Mouse (Mus musculus): ENCODE measurements around the gene Bcdin3d.
"Not testable (repeated sequence)": the region's sequence is repeated elsewhere in the genome, so short reads cannot be mapped to it uniquely, and the experiment has no call there.

The Bcdin3d gene

DNA sequence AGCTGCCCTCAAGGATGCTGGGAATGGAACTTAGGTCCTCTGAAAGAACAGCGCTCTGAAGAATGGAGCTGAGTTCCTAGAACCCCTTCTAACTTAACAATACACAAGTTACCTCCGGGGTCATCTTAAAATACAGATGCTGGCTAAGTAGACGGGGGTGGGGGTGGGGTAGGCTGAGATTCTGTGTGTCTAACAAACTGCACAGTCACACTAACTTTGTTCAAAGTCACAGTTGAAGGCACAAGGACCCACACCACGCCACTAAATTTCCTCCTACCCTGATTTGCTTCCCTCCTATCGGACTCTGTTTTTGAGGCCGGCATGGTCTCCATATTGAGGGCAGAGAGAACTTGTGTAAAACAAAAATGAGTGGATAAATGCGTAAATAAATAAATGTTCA is 1.6 kb downstream of the Bcdin3d start:
- no peak for DNase-seq

DNA sequence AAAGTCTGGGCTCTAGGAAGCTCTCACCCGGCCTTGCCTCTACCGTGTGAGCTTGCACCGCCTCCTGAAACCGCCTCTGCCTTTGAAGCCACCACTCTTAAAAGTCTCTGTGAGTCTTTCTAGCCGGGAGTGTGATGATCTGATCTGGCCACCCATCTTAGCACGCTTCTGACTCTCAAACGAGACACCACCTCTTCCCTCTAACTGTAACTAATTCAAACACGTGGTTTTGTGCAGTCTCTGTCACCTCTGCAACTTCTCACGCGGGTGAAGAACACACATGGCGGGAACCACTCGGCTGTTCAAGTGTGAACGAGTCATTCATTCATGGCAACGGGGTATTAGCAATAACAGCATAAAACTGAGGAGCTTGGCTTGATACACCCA is 2.9 kb downstream of the Bcdin3d start:
- DNase-seq = no peak

DNA sequence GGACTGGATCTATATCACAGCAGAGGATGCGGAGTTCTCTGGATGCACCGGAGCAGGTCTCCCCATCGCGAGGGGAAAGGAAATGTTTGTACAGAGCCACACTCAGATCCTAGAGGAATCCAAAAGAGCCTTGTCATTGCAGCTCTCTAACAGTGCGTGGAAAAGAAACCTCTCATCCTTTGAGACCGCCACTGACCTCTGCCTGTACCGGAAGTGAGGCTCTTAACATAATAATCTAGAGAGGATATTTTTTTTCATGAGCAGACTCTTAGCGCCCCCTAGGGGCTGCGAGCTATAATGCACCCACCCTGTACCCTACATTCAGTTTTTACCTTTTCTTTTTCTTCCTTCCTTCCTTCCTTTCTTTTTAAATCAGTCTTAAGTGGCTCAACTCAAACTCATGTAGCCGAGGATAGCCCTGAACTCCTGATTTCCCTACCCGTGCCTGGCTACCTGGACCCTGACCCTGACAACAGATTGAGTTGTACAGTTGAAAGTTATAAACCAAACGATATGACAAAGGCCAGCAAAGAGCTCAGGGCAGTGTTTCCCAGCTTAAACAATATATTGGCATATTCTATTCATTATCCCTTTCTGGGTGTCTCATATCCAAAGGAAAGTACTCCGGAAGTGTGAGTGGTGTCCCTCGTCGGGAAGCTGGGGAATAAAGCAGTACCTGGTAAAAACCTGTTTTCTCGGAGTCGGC is 3.4 kb downstream of the Bcdin3d start:
- peak; percentile 77 for DNase-seq

DNA sequence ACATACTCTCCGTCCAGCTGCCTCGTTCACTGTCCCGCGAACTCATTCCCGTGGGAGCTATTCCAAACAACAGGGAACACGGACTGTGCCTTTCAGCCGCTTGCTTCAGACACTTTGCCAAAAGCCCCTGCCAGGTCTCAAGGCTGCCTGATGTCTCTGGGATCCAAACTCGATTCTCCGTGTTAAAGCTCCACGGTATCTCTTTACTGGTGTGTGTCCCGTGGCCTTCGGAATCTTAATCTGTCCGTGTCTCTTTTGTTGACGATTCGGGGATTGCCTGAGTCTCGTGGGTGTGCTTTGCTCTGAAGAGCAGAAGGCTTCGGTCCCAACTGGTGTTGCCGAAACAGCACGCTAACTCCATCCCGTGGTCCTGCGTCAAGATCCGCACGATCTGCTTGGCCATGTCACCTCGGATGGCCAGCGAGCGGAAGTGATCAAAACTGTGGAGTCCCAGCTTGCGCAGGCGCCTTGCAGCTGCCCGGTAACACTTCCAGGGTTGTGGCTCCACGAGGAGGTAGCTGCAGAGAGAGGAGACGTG is 4.2 kb downstream of the Bcdin3d start:
- peak; percentile 74 for DNase-seq

DNA sequence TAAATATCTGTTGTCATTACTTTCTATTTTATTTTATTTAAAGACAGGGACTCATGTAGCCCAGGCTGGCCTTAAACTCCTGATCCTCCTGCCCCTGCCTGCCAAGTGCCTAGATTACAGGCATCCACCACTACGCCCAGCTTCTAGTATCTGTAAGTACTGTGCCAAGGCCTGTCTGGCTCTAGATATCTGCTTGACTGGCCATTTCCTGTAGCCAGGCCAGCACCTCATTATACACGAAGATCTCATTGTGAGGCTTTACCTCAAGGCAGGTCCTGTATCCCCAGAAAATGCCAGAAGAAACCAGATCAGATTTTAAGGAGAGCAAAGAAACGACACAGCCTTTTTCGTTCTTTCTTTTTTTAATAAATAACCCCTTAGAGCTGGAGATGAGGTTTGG is 4.8 kb downstream of the Bcdin3d start:
- DNase-seq = no peak

DNA sequence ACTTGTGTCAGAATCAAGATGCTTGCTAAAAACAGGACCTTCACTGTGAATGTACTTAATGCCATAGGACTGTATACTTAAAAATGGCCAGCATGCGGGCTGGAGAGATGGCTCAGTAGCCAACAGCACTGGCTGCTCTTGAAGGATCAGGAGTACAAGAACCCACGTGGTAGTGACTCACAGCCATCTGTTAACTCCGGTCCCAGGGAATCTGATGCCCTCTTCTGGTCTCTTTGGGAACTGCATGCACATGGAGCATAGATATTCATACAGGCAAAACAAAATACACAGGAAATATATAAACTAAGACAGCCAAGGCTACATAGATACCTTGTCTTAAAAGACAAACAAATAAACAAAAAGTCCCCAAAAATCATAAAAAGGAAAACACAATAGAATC is 5.5 kb downstream of the Bcdin3d start:
- peak; percentile 76 for DNase-seq

DNA sequence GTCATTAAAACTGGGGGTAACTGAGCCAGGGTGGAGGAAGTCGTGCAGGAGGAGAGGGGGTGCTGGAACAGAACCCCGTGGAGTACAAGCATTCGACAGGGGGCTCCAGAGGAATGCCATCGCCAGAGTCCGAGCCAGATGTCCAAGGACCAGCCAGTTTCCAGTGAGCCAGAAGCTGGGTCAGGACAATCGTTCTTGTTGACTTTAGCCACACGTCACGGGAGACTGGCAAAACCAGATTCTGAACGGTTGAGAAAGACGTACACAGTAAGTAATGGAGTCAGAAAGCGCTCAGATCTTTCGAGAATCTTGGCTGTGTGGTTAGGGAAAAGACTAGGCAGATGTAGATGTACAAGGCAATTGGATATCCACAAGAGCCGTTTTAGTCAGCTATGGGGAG is 11.3 kb downstream of the Bcdin3d start:
- DNase-seq = no peak

DNA sequence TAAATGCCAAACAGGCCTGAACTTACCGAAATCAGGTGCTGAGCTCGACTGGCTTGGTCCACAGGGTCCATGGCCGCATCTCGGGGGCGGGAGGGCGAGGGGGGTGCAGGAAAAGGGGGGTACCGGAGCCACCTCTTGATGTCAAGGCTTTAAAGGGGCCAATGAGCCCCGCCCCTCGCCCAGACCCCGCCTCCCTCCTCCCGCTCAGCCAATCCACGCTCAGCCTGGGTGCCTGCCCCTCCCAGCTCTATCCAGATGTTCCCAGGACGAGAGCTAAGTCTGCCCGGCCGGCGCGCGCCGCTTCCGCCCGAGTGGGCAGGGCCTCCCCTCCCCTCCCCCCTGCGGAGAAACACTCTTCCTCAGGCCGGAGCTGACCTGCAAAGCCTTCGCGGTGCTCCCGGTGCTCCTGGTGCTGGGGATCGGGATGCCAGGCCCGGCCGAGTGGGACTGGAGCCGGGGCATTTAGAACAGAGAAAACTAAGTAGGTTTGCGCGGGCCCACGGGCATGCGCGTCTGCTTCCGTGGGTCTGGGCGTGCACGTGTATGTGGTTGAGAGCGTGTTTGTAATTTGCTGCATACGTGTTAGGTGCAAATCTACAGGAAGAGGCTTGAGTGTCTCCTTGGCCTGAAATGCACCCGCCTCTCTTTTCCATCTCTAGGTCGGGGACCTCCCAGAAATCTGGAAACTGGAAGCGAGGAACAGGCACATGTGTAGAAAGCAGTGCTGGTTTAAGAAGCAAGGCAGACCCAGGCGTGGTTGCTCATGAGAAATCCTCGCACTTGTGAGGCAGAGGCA is 16.7 kb downstream of the Bcdin3d start, which contains the start of gene Nckap5l:
TSS of gene Nckap5l (minus strand) at position 143 of the 796 bp plus-strand sequence.
- peak; percentile 81 for DNase-seq

DNA sequence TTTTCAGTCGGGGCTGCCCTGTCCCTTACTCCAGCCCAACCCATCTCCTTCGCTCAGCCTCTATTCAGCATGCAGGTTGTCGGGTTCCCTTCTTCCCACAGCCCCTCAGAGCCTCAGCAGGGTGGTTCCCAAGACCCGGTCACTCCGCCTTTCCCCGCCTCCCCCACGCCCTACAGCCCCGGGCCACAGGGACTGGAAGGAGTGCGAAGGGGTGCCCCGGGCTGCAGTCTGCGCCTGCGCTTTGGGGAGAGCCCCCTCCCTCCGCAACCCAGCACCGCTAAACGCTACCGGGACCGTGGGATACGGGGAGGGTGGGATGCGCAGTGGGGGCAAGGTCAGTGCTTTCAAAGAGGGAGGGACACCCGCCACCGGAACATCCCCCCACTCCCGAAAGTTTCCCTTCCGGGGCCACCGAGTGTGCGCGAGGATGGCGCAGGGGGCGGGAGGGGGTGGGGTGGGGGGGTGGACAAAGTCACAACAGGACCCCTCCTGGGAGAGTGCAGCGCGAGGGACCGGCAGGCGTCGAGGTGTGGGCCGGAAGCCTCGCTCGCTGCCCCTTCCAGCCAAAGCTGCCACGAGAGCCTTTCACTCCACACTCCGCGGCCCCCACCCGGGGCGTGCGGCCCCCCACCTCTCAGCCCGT is 17.4 kb downstream of the Bcdin3d start:
- peak; percentile 52 for DNase-seq

DNA sequence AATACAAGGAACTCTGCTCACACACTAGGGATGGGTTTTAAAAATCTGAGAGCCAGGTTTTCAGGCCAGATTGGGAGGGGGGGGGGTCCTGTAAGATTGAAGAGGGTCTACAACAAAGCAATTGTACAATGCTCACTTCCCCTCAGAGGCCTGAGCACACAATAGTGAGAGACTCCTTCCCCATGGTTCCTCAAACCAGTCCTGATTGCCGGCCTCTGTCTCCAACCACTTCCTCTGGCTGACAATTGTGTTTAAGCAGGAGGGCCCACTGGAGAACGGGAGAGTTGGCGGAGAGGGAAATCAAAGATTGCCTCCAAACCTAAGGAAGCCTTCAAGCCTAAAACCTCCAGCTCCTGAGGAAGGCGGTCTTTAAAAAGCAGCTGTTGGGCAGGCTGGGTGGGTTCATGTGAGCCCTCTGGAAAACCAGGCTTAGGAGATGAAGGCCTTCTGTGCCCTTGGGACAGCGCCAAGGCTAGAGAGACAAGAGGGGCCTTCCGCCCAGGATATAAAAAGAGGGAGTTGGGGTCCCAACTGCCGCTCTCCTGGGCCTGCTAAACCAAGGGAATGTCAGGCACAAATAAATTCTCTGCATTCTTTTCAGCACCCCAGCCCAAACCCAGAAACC is 18.1 kb downstream of the Bcdin3d start:
- DNase-seq = no peak

DNA sequence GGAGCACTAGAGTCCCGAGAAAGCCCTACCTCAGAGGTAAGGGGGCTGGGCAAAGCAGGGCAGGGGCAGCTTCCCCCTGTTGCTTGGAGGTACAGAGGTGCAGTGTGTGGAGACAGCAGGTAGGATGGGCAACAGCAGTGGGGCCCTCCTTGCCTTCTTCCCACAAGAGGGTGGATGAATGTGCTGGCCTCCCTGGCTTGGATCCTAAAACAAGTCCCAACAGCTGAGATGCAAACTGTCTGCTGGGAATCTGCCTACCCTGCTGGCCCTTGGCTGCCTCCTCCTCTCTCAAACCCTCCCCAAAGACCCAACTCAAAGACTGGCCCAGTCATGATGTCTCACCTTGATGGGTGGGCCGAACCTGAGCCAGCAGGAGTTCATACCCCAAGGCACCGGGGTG is 19.1 kb downstream of the Bcdin3d start:
- DNase-seq = no peak

DNA sequence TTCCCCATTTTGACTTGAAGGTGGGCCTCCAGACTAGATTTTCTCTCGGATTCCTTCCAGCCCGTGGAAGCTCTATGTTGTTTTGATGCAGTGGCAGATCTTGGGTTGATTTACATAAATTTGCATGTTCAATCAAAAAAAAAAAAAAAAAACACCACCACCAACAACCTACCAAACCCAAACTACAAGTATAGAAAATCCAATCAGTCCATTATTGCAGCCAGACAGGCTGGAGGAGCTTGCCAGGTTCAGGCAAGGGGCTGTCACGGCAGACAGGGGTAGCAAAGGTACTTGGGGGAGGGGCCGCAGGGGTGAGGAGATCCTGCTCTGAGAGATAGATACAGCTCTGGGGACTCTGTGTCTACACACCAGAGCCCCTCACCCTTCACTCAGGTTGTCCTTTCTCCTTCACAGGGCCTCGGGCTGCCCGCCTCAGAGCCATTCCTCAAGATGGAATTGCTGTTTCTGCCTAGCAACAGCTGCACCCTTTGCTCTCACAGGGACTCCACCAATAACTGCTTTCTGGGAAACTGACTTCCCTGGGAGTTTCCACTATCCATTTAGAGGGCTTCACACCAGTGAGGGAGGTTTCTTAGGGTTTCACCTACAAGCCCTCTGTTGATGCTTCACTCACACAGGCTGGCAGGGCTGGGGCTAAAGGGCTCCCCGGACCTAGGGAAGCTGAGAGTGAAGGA is 19.8 kb downstream of the Bcdin3d start:
- DNase-seq = no peak

DNA sequence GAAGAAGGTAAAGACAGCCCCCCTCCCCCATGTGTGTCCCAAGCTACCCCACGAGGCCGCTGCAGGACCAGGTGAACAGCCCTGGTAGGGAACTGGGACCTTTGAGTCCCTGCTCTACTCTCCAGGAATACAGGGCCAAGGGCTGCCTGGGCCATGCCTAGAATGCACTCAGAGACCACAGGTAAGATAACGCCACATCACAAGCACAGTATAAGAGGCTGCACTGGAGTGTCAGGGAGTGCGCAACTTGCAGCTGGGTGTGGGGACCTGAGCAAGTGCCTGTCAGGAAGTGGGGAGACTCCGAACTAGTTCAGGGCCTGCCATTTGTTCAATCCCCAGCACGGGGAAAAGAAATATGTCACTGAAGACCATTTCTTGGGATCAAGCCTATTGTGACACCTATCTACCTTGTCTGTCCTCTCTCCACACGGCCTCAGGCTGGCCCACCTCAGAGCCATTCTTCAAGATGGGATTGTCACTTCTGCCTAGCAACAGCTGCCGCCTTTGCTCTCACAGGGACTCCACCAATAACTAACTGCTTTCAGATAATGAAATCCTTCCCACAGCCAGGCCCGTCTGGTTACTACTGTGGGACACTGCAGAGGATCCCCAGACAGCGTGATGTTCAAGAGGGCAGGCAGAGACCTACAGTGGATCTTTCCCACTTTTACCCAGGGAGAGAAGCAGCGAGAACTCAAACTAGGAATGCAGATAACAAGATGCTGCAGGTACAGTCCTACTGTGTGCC is 21.2 kb downstream of the Bcdin3d start:
- no peak for DNase-seq

DNA sequence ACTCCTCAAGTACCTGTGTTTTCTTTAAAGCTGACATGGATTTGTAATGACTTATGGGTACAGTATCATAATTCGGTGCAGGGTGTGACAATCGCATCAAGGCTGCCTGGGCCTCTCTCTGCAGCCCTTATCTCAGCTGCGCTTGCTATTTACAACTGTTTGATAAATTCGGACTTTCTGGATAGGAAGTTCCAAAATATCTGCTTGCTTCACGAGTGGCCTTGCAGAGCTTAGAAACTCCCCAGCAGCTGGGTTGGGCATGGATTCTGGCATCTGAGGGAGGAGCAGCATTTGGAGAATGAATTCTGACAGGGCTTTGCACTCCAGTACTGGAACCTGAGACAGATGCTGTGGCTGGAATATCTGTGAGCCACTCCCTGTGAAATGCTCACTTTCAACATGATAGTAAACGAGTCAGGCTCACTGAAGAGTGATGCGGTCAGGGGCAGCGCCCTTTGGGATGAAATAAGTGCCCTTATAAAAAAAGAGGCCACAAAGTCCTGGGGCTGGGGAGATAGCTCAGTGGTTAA is 24.7 kb downstream of the Bcdin3d start:
- no peak for DNase-seq

DNA sequence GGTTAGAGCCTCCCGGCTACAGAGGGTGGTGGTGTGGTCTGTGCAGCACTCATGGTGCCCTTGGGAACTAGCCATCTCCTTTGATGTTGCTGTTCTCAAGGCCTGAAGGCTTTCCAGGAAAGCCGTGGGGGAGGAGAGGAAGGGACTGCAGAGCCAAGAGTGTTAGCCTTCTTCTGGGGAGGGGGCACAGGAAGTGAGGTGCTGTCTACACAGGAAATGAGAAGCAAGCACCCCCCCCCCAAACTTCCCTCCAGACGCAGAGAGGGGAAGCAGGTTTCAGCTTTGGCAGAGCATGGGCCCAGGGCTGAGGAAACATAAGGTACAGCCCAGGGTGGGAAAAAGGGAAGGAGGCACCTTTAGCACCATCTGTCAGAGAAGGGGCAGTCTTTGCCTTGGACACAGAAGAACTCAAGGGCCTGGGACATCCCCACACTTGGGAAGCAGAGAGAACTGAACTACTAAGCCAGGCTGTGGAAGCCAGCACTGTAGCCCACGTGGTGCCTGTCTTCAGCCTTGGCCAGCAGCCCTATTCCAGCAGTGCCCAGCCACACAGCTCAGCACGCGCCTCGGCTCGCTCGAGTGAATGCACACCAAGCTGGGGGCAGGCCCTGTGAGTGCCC is 25.3 kb downstream of the Bcdin3d start:
- peak; percentile 50 for DNase-seq

DNA sequence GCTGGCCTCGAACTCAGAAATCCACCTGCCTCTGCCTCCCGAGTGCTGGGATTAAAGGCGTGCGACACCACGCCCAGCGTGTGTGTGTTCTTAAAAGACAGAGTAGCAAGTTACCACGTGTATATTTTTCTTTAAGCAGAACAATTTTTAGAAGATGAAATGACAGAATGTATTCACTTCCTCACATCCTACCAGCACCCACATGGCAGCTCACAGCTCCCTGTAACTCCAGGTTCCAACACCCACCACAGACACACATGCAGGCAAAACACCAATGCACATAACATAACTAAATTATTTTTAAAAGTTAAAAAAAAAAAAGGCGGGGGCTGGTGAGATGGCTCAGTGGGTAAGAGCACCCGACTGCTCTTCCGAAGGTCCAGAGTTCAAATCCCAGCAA is 28.4 kb downstream of the Bcdin3d start:
- DNase-seq = not testable (repeated sequence)

DNA sequence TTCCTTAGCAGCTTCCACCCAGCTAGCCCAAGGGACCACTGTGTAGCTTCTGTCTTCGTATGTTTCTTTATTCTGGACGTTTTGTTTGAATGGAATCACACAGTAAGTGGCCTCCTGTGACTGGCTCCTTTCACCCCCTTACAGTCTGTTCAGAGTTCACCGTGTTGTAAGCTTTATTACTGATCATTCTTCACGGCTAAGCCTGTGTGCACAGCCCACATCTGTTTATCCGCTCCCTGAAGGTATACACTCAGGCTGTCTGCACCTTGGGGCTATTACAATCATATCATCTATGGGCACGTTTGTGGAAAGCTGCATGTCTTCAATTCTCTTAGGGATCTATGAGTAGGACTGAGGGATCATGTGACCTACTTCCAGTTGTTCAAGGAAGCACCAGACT is 29.0 kb downstream of the Bcdin3d start:
- DNase-seq = no peak

DNA sequence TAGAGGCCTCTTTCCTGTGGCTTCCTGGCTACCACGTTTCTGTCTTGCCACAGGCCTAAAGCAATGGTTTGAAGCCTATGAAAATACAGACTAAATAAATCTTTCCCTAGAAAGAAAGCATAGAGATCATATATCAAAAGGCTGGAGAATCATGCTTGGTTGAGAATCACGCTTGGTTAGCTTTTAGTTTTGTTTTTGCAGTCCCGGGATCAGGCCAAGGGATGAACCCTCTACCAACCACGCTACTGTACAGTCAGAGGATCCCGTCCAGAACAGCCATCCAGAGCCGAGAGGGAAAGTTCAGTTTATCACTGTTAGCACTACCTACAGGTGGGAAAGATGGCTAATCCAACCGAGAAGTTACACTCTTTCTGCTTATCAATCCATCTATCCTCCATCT is 32.2 kb downstream of the Bcdin3d start:
- no peak for DNase-seq

DNA sequence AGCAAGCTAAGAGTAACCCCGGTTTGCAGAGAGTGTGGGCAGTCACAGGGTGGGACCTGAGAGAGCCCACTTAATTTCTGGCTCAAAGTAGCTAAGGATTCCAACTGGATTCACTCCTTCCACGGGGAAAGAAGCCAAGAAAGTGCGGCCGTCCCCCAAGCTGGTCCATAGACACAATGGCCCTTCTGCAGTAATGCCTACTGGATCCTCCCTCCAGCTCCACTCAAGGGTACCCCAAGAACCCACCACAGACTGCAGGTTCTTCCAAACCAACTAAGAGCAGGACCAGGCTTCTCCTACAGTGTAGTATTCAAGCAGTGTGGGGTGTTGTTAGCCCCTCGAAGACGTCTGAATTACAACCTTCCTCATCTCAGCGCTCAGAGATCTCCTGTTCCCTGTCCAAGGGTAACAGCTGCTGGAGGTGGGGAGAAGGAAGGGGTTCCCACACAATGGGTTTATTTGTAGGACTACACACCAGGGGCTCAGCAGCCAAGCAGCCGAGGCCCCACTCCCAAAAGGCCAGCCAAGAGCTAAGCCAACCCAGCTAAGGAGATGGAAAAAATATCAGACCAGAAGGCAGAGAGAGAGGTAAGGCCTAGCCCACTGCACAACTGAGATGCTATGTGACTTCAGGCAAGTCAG is 33.6 kb downstream of the Bcdin3d start:
- no peak for DNase-seq

DNA sequence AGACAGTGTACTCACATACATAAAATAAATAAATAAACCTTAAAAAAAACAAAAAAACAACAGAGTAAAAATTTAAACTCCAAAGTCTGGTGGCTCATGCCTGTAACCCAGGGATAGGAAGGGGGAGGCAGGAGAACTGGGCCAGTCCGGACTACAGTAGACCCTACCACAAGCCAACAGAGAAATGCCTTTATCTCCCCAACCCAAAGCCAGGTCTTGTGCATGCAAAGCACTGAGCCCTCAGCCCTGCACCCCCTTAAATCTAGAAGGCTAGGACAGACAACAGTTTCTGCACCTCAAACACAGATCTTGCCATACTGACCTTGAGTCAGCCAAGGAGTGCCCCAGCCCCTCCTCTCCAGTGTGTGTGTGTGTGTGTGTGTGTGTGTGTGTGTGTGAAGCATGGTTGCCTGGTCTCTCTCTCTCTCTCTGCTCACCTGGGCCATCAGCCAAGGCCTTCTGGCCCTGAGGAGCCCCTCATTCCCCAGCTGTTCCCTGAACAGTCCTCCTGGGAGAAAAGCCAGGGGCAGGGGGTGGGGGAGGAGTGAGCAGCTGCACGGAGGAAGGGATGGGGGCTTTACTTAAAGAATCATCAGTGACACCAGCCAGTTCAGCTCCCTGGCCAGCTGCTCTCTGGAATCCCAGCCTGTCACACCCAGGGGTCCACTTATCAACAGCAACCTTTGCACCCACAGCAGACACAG is 34.3 kb downstream of the Bcdin3d start:
- no peak for DNase-seq

Data from cerebellum, adult 8-10 months (tissue).